Mouse (Mus musculus) gastrocnemius, postnatal 25 days (tissue): ENCODE measurements at regions not wholly inside any gene's neighbourhood (a gene's known extent, or its start where the extent isn't known, plus 50 kb on each side); places are given as distances from the start of the nearest gene placed in this dataset.

ENCODE experiments used
- DNase-seq: peaks from one replicate; pipeline ENCODE4 v3.0.0; 2022
- microRNA-seq, 2 experiments: library from miRNA; unstranded; fragments of <30 nt; microRNA quantifications; one replicate each; pipeline ENCODE4 v1.2.0; 2021; ENCODE audit warnings: borderline replicate concordance in 2 of 2

DNA sequence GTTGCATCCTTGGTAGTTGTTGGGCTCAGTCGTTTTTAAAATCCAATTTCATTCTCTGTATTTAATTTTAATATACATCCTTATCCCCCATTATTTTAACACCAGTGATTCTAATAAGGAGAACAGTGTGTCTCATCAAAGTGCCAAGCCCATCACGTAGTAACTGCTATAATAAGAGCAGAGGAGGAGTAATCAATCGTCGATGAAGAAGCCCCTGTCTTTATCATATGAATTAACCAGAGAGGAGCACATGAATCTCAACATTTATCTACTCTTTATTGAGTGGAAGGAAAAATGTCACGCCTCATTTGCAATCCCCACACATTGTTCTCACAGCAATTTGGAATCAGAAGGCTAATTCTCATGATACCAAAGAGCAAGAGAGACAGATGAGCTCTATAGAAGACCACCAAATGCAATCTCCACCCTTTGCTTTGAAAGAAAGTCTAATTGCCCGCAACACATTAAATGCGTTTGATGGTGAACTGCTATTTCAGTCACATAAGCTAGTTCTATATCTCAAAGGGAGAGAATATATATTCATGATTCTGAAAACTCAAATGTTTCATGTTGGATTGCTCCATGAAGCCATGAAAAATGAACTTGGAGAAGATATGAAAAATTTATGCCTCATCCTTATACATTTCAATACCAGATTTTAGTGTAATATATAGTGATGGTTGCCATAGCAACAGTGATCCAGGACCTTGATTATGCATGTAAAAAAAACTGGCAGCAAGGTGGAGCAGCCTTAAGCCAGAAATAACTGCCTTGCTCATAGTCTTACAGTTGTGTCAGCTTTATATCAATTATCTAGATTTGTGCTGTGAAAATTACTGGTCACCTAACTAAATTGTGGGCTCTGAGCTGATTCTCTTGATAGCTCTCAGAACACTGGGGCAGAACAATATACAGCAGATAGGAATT is 244.2 kb downstream of the Tmsb4x start:
- DNase-seq, result no peak

DNA sequence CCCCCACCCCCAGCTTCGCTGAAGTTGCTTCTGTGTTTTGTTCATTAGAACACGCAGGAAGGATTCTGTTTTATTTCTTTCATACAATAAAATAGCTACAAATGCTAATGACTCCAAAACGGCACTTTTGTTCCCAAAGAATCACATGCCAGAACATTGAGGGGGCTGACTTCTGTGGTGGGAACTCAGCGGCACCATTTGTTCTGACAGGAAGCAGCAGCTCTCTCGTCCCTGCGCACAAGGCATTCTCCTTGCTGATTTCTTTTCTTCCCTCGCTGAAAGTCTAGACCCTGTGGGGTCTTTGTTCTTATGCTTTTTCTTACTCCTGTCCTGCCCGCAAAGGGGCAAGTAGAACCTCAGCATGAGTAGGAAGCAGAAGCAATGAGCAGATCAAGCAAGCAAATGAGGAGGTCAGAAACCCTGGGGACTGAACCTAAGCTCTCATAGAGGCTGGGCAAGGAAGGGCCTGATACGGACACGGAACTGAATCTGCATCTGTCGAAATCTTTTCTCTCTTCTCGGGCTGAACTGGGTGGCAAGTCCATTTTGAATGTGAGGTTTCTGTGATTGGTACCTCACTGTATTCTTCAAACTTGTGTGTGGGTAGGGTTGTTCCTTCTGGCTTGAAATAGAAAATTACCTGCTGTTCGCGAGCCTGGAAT is 256.5 kb downstream of the Tmsb4x start:
- DNase-seq, result no peak

DNA sequence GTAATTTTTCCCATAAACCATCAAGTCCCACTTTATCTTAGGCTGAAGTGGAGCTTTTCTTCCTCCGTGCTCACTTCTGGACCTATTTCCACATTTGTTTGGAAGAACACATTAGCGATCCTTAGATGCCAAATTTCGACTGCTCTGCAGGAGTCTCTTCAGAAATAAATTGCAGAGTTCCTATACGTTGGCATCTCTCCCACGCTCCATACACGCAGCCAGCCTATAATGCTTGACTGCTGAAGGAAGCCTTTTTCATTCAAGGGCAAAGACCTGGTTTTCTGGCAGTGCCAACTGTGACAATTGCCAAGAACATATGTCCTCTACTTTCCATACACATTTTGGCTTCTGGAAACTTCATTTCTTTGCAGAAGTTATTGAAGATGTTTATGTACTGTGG is 258.1 kb downstream of the Tmsb4x start:
- no peak for DNase-seq

DNA sequence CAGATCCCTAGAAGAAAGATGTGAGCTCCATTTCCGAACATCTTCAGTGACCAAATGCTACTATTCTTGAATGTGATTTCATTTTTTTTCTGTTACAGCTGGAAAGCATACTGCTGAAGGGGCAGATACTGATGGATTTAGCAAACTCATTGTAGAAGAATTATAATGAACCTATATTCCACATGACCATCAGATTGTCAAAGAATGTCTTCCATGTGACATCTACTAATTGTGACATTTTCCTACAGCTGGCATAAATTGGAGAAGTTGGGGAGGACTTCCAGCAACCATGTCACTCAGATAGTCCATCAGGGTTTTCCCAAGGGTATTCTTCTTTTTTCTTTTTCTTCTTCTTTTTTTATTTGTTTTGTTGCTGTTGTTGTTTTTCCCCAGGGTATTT is 263.2 kb downstream of the Tmsb4x start:
- no peak for DNase-seq

DNA sequence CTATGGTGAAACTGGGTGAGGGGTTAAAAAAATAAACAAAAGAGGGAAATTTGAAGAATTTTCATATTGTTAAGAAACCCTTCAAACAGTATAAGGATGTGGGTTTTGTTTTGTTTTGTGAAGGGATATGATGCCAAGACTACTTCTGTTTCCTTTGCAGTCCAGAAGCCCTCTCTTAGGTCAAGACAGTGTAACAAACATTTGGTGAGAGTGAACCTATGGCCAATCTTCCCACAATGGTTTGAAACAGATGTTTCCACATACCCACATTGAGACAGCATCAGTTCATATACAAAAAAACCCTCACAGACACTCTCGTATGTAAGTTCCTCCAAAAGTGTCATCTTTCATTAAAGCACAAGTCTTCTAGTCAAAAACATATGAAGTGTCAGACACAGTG is 263.6 kb downstream of the Tmsb4x start:
- DNase-seq, result no peak

DNA sequence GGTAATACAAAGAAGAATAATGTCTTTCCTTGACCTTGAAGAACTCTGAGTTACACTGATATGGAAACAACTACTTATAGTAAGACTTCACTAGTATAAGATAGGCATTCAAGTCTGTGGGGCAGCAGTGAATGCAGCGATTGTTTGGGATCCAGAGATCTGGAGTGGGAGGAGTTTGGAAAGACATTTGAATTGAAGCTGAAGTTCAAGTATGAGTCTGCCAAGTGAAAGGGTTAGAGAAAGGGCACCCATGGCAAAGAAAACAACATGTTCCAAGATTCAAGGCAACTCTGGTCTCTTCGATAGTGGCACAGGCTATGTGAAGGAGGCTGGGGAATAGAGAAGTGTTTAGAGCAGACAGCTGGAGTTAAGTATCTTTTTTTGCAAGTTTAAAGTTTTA is 275.3 kb downstream of the Tmsb4x start:
- DNase-seq, result no peak

DNA sequence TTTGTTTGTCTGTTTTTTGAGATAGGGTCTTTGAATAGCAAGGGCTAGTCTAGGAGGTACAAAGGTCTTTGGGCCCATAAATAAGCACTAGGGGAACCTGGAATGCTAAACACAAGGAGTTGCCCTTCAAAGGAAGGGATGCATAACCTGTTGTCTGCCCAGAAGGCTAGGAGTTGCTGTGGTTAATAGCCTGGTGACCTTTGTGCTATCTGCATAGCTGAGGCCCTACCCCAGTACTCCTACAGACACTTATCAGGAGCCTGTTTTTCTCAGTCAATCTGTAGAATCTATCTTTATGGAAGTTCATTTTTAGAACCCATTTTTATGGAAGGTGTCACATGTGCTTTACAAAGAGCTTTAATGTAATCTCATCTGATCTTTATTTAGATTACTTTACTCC is 276.6 kb downstream of the Tmsb4x start:
- DNase-seq, result no peak

DNA sequence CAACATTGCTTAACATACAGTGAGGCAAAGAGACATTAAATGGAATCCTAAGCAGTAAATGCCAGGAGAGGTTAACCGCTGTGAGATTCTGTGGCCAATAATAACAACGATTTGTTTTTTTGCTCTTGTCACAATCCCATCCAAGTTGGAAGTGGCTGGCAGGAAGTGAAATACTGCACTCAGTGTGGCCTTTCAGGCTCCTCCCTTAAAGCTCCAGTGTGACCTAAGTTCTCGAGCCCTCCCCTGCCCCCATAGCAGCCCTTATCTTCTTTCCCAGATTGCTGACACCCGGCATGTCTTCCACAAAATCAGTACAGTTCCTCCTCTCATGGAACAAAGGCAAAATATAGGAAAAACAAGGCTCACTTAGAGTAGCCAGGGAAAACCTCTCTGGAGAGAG is 278.1 kb downstream of the Tmsb4x start:
- no peak for DNase-seq

DNA sequence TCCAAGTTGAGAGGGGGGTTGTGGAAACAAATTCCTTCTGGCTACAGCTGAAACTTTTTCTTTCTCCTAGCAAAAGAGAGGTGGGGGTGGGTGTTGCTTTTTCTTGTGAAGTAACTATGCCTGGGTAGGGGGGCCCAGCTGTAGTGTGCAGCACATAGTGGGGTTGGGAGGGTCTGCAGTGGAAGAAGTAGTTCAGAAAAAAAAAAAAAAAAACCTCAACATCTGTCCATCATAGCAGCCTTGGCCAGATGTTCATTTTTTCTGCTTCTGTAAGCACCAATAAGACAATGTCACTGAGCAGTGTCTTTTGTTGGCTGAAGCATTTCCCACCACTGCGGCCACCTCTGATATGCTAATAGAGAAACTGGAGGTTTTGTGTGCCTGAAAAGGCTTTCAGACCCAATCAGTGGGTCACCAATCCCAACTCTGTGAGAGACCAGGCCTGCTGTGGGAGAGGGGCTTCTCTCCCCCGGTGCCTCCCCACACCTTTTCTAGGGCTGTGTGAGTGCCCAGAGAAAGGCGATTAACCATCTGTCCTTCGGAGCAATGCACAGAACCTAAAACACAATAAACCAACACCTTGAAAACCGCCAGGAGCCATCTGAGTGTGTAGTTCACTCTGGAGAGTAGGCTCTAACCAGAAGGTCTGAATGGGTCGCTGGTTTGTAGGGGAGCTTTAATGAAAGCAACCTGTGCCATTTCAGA is 279.2 kb downstream of the Tmsb4x start:
- DNase-seq, result no peak

DNA sequence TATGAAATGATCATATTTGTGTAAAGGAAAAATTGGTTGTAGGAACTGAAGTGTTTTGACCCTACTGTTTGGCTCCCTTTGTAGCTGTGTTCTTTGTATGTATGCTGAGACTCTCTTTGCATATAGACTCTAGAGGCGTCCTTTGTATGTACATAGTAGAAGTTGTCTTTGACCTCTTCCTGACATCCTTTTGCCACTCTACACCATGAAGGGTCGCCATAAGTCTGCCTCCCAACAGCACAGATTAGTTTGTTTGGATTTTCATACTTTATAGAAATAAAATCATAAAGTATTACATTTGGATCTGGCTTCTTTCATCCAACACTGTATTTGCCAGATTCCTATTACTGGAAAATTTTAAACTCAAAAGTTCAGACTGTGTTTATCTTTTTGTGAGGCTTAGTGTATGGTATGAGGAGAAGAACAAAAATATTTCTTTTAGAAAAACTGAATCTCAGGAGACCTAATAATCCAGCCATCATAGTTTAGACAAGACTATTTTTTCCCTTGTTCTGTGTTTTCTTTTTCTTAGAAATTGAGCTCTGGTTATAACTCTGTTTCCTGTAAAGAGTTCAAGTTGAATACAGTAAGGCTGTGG is 293.7 kb downstream of the Tmsb4x start:
- DNase-seq, result no peak

DNA sequence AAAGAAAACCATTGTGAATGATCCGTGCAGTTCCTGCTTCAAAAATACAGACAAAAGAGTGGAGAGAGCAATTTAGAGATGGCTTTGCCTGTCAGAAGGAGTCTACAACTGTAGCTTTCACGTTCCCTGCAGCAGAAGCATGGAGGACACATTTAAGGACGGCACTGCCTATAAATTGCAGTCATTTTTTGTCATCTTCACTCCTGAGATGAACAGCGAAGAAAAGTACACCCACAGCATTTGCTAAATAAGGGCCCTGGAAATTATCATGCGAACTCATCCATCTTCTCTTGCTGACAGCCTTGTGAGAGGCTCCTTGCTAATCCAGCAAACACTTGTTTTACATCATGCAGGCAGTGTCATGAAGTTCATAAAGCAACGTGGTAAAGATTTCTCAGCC is 302.5 kb downstream of the Tmsb4x start:
- no peak for DNase-seq

DNA sequence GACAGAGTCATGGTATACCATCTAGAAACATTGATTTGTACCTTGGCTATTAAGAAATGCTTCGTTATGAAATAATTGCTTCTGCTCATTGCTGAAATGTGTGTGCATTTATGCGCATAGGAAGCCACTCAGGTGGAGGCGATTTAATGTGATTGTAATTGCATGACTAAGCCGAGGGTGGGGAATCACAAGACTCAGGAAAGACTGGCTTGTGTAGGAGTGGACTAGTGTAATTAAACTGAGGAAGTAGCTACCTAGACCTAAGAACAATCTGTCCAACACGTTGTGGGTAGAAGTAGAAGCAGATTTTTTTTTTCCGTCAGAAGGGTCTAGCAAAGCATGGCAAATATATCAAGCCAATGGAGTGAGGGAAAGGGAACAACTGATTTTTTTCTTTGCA is 308.4 kb downstream of the Tmsb4x start:
- no peak for DNase-seq

DNA sequence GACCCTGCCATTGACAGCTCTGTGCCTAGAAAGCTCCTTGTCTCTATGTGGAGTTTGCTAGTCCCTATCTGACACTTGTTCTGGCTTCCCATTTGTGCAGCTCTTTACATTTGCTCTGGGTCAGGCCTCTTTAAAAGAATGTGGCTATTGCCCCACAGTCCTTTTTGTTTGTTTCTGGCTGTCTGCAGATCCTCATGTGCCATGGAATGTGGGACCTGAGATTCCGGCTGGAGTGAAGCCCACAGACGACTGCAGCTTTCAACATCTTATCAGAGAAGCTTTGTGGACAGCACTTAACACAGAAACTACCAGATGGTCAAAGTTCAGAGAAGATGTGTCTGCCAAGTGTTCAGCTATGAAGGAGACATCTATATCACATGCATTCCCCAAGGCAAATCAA is 309.7 kb upstream of the Egfl6 start:
- no peak for DNase-seq

DNA sequence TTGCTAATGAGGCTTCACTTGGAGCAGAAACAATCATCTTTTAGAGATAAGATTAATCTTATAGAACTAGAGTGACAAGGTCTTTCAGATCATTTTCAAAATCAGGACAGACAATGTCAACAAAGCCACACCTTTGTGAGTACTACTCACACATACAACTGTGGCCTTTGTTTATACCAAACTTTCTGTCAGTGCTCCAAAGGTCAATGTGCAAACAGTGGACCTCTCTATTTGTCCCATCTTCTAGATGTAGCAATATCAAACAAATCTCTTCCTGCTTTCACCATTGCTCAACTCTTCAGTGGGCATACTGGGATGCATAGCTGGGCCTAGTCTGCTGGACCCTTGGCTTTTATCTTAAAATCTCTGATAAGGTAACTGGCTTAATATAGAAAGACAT is 300.9 kb upstream of the Egfl6 start:
- DNase-seq, result no peak

DNA sequence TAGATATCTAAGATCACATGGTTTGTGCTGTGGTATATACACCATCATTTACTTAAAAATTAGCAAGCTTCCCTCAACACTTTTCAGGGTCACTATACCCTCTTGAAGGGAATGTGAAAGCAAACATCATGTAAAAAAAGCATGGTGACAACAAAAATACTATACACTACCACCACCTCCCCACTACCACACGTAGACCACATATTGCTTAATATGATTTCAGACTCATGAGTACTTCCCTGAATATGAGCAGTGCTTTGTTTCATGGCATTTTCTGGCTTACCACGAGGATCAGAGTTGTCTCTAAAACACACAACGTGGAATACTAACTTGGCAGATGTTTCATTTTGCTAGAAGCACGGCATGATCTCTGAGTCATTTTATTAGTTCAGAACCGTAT is 284.0 kb upstream of the Egfl6 start:
- DNase-seq, result no peak

DNA sequence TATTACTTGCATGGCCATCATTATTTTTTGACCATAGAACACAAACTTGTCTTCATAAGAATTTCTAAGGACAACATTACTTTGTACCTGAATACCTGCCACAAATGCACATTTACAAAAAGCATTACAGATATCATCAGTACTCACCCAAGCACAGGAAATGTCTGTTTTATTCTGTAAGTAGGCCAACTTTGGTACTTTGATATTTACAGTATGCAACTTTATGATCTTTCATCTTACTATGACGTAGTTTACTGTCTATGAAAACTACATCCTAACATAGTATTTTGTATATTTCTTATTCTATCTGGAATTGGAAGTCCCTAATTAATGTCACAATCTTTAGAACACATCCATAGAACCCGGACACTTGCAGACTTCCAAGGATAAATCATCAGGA is 282.2 kb upstream of the Egfl6 start:
- no peak for DNase-seq

Small RNAs in the stretch of these regions (microRNA-seq; reads per million reads assigned to microRNA genes)
- gene Gm22368 (0 reads per million in 2 experiments), gene Gm44376 (0 reads per million in 2 experiments)
